Mouse (Mus musculus) liver, embryonic 16.5 days (tissue): Measurements from ENCODE around the gene Rhox2a. TPM values are rescaled to one million over a fixed set of nuclear protein-coding genes. Genes with fewer than 3 reads are reported as not detected.
"Not testable (repeated sequence)": the region's sequence is repeated elsewhere in the genome, so short reads cannot be mapped to it uniquely, and the experiment has no call there.

Experiments
- ATAC-seq: fragments of 200-750 bp; cut with Nextera tagmentation; 2 replicates; pipeline ENCODE4 v1.8.0; 2017; ENCODE audit warnings: low read depth, mild to moderate bottlenecking, moderate number of reproducible peaks, moderate library complexity
- H3K27ac ChIP-seq: fragments of 300-500 bp; sonication (generic); 2 replicates; pipeline ENCODE4 v1.5.1; 2014; ENCODE audit warnings: mild to moderate bottlenecking, low read length
- H3K27me3 ChIP-seq: fragments of 300-500 bp; sonication (generic); 2 replicates; pipeline ENCODE4 v1.6.1; 2014; ENCODE audit warnings: low read depth, low read length, mixed read lengths; ENCODE audit not compliant: control insufficient read depth, insufficient read depth
- H3K36me3 ChIP-seq: fragments of 300-500 bp; sonication (generic); 2 replicates; pipeline ENCODE4 v1.6.1; 2014; ENCODE audit warnings: mild to moderate bottlenecking; ENCODE audit not compliant: control insufficient read depth, insufficient read depth
- H3K4me1 ChIP-seq: fragments of 300-500 bp; sonication (generic); 2 replicates; pipeline ENCODE4 v1.6.1; 2014; ENCODE audit warnings: low read depth, low read length, mixed read lengths; ENCODE audit not compliant: control insufficient read depth
- H3K4me2 ChIP-seq: fragments of 300-500 bp; sonication (generic); 2 replicates; pipeline ENCODE4 v1.6.1; 2014; ENCODE audit warnings: low read depth, low read length, mixed read lengths
- H3K4me3 ChIP-seq: fragments of 300-500 bp; sonication (generic); 2 replicates; pipeline ENCODE4 v1.5.1; 2014; ENCODE audit warnings: low read depth, mild to moderate bottlenecking, low read length
- H3K9ac ChIP-seq: fragments of 300-500 bp; sonication (generic); 2 replicates; pipeline ENCODE4 v1.6.1; 2014; ENCODE audit warnings: low read depth, low read length
- H3K9me3 ChIP-seq: fragments of 300-500 bp; sonication (generic); replicated peaks from 2 replicates; pipeline ENCODE4 v1.6.1; 2016; ENCODE audit warnings: low read length; ENCODE audit not compliant: control insufficient read depth
- WGBS: fragments of 180-500 bp; shearing (Covaris S2); extraction: QIAGEN DNeasy Blood & Tissue Kit; methylation state at CpG from one replicate; pipeline ENCODE4 v1.1.7; 2014; ENCODE audit not compliant: insufficient replicate concordance; 5-methylcytosine and 5-hydroxymethylcytosine counted together
- polyA plus RNA-seq: library from polyadenylated mRNA; unstranded; fragments of >200 nt; fragmentation: Nextera tagmentation; extraction: Ambion mirVana; gene quantifications from 2 replicates; pipeline ENCODE4 v1.2.1, GENCODE M21; 2015

Rhox2a gene
- polyA plus RNA-seq, result not detected in 2 replicates

DNA sequence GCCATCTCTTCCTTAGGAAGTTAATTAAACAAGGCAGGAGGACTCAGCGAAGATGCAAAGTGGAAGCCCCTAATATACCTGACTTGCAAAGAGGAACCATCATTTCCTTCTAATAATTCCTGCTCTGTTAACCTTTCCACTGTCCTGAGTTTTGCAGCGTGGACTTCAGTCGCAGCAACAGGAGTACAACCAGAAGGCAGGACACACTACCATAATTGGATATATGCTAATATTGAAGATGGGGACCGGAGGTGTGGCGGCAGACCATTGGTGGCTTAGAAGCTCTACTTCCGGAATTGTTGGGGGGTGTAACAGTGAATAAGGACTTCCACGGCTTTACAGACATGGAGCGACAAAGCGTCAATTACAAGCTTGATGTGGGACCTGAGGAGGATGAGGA lies at the start of gene Rhox2a:
Rhox2a (plus strand) TSS at position 301 of the 400 bp plus-strand sequence.
- H3K4me2 ChIP-seq, H3K9me3 ChIP-seq, H3K9ac ChIP-seq, H3K4me3 ChIP-seq, H3K36me3 ChIP-seq, H3K27ac ChIP-seq, ATAC-seq, H3K4me1 ChIP-seq, H3K27me3 ChIP-seq: not testable (repeated sequence)
- WGBS, result no CpG with 5 or more reads among the region's 9 CpGs

DNA sequence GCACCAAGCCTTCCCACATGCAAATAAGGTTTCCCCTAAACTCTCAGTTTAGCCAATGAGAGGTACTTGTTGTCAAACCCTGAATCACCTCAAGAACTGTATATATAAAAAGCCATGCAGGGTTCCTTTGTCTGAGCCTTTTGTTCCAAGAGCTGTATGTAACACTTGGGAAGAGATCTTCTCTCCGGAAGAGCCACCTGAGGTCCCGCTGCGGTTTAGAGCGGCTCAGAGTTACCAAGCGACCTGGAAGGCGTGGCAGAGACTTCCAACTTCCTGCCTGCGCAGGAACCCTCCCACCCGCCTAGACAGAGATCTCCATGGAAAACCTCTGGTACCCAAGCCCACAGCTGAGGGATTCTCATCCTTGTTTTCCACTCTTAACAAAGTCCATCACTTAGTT lies 46.1 kb upstream of the Rhox2a start:
- H3K4me3 ChIP-seq, result no peak overlapping the region
- H3K4me2 ChIP-seq, result no peak overlapping the region
- no peaks in the 10 kb centered on the region for H3K27me3 ChIP-seq
- H3K27ac ChIP-seq, result no peak overlapping the region
- H3K4me1 ChIP-seq, result no peaks in the 10 kb centered on the region
- ATAC-seq, result no peak
- no peaks in the 10 kb centered on the region for H3K36me3 ChIP-seq
- no peak overlapping the region for H3K9ac ChIP-seq
- no peaks in the 10 kb centered on the region for H3K9me3 ChIP-seq
- 43% methylated on average over 8 of the region's 8 CpGs for WGBS

DNA sequence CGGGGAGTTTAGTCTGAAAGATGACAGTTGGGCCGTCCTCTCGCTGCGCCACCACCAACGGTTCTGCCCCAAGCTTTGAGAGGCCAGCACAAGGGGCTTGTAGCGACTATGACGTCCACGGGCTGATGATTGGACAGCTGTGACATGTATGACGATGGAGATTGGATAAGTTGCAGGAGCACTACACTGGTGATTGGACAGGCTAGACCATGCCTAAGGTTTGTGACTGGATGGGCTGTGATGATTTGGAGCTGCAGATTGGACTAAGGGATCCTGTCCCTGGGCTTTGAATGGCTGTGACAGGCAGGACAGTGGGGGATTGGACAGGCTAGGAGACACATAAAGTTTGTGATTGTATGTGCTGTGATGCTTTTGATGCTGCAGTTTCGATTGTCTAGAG lies 33.8 kb upstream of the Rhox2a start, which contains the start of gene Gm9:
Gm9 (minus strand) TSS at position 101 of the 400 bp plus-strand sequence.
- Histone ChIP-seq H3K4me2 (no peak within 1 kb of the TSS), H3K36me3 (no peaks in the 10 kb centered on the region), H3K9me3 (no peaks in the 10 kb centered on the region), H3K4me3 (no peak within 1 kb of the TSS), H3K27me3 (no peaks in the 10 kb centered on the region), H3K27ac (no peak within 1 kb of the TSS), H3K9ac (no peak within 1 kb of the TSS), H3K4me1 (no peaks in the 10 kb centered on the region)
- 72% methylated on average over 10 of the region's 10 CpGs for WGBS
- no peak for ATAC-seq

DNA sequence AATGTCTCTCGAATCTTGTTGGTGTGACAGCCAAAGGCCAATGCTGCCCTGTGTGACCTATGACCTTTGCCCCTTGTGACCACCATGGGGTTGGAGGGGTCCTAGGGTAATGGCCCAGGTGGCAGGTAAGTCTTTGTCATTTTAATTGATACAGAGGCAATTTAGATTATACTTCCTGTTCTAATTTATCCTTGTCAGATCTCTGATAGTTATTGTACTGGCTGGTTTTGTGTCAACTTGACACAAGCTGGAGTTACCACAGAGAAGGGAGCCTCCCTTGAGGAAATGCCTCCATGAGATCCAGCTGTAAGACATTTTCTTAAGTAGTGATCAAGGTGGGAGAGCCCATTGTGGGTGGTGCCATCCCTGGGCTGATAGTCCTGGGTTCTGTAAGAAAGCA lies 22.6 kb upstream of the Rhox2a start, which contains the start of gene Rhox1:
Rhox1 (minus strand) TSS at position 101 of the 400 bp plus-strand sequence.
- not testable (repeated sequence) for H3K9ac ChIP-seq, H3K27ac ChIP-seq, H3K4me2 ChIP-seq, H3K27me3 ChIP-seq, ATAC-seq, H3K9me3 ChIP-seq, H3K36me3 ChIP-seq, H3K4me3 ChIP-seq, H3K4me1 ChIP-seq
- 34% methylated on average over 1 of the region's 1 CpGs for WGBS

DNA sequence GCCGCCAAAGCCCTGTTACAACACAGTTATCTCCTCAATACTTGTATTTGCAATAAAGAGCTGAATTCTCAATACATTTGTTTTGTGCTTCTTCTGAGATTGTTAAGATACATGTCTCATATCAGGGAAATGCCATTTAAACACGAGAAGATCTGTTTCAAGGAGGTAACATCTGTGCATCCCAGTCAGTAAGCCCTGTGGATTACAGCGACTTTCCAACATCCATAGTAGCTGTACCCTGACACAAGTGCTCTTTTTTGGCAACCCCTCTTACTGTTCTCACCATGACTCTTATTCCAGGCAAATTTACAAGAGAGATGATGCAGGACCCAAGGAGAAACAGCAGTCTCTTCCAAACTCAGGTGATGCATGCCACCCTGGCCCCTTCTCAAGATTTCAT lies 4.8 kb downstream of the Rhox2a start, which contains the start of gene Rhox3a:
Rhox3a (plus strand) TSS at position 301 of the 400 bp plus-strand sequence.
- ATAC-seq, H3K4me3 ChIP-seq, H3K4me1 ChIP-seq, H3K9ac ChIP-seq, H3K27ac ChIP-seq, H3K27me3 ChIP-seq, H3K9me3 ChIP-seq, H3K4me2 ChIP-seq, H3K36me3 ChIP-seq: not testable (repeated sequence)
- WGBS, result 100% methylated on average over 1 of the region's 3 CpGs

DNA sequence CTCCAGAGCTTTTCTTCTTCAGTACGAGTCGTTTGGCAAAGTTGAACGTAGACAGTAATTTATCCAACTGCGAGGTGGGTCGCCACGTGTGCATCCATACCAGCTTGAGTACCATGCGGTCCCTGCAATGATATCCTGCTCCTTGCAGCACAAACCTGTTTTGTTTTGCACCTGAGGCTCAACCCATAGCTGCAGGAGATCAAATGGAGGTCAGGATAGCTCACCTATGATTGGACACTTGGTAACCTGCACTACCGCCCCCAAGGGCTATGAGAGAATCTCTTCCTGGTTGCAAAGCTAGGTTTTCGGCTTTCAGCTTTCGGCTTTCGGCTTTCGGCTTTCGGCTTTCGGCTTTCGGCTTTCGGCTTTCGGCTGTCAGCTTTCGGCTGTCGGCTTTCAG lies 20.3 kb downstream of the Rhox2a start, which contains the start of gene Rhox4a:
Rhox4a (plus strand) TSS at position 301 of the 400 bp plus-strand sequence.
- ATAC-seq, H3K9ac ChIP-seq, H3K9me3 ChIP-seq, H3K27me3 ChIP-seq, H3K36me3 ChIP-seq, H3K27ac ChIP-seq, H3K4me3 ChIP-seq, H3K4me1 ChIP-seq, H3K4me2 ChIP-seq: not testable (repeated sequence)
- WGBS, result 77% methylated on average over 11 of the region's 19 CpGs

Other genes with a start within 250 kb of the Rhox2a start
- gene Sowahd, start 196.1 kb upstream of the Rhox2a start, polyA plus RNA-seq, result not detected in 2 replicates
- 281 and 327 TPM in 2 replicates for gene Rpl39, start 159.6 kb upstream of the Rhox2a start, polyA plus RNA-seq
- 8.9 and 9.7 TPM in 2 replicates for gene Upf3b, start 134.7 kb upstream of the Rhox2a start, polyA plus RNA-seq
- 5.1 and 5.4 TPM in 2 replicates for gene Nkap, start 118.2 kb upstream of the Rhox2a start, polyA plus RNA-seq
- gene Akap14, start 76.1 kb upstream of the Rhox2a start, polyA plus RNA-seq, result 0.05 TPM in 1 of 2 replicates, not detected in the other
- gene Ndufa1, start 53.8 kb upstream of the Rhox2a start, polyA plus RNA-seq, result 213 and 241 TPM in 2 replicates
- gene Rnf113a1, start 53.7 kb upstream of the Rhox2a start, polyA plus RNA-seq, result 2.2 and 2.4 TPM in 2 replicates
- gene Gm9, start 33.9 kb upstream of the Rhox2a start, polyA plus RNA-seq, result not detected in 2 replicates
- not detected in 2 replicates for gene Rhox1, start 22.7 kb upstream of the Rhox2a start, polyA plus RNA-seq
- gene Rhox3a, start 4.9 kb downstream of the Rhox2a start, polyA plus RNA-seq, result not detected in 2 replicates
- gene Rhox4a, start 20.4 kb downstream of the Rhox2a start, polyA plus RNA-seq, result not detected in 2 replicates
- gene Rhox3a2, start 135.1 kb downstream of the Rhox2a start, polyA plus RNA-seq, result not detected in 2 replicates
- not detected in 2 replicates for gene Rhox4a2, start 145.9 kb downstream of the Rhox2a start, polyA plus RNA-seq
- not detected in 2 replicates for gene Rhox2b, start 167.1 kb downstream of the Rhox2a start, polyA plus RNA-seq
- gene Rhox4b, start 187.5 kb downstream of the Rhox2a start, polyA plus RNA-seq, result not detected in 2 replicates
- not detected in 2 replicates for gene Rhox2c, start 208.7 kb downstream of the Rhox2a start, polyA plus RNA-seq
- not detected in 2 replicates for gene Rhox3c, start 213.6 kb downstream of the Rhox2a start, polyA plus RNA-seq
- not detected in 2 replicates for gene Rhox4c, start 235.4 kb downstream of the Rhox2a start, polyA plus RNA-seq
- not detected in 2 replicates for gene Rhox2d, start 248.5 kb downstream of the Rhox2a start, polyA plus RNA-seq